Mouse (Mus musculus) neural tube, embryonic 14.5 days (tissue): Measurements from ENCODE around the gene Dcaf11. TPM values are rescaled to one million over a fixed set of nuclear protein-coding genes. Genes with fewer than 3 reads are reported as not detected.

Experiments used
- ATAC-seq: fragments of 200-750 bp; cut with Nextera tagmentation; 2 replicates; pipeline ENCODE4 v1.8.0; 2017; ENCODE audit warnings: low read depth, mild to moderate bottlenecking, moderate TSS enrichment, moderate library complexity
- H3K27ac ChIP-seq: fragments of 300-500 bp; sonication (generic); 2 replicates; pipeline ENCODE4 v1.5.1; 2014; ENCODE audit warnings: low read depth, mild to moderate bottlenecking, control low read depth, low read length, moderate library complexity, mixed read lengths
- H3K27me3 ChIP-seq: fragments of 300-500 bp; sonication (generic); 2 replicates; pipeline ENCODE4 v1.6.1; 2014; ENCODE audit warnings: low read length; ENCODE audit not compliant: control insufficient read depth, insufficient read depth
- H3K36me3 ChIP-seq: fragments of 300-500 bp; sonication (generic); 2 replicates; pipeline ENCODE4 v1.6.1; 2014; ENCODE audit warnings: low read length, mixed read lengths; ENCODE audit not compliant: control insufficient read depth, insufficient read depth
- H3K4me1 ChIP-seq: fragments of 300-500 bp; sonication (generic); 2 replicates; pipeline ENCODE4 v1.6.1; 2014; ENCODE audit warnings: low read length; ENCODE audit not compliant: control insufficient read depth, insufficient read depth
- H3K4me2 ChIP-seq: fragments of 300-500 bp; sonication (generic); 2 replicates; pipeline ENCODE4 v1.6.1; 2014; ENCODE audit warnings: mild to moderate bottlenecking, low read depth, low read length, control low read depth
- H3K4me3 ChIP-seq: fragments of 300-500 bp; sonication (generic); 2 replicates; pipeline ENCODE4 v1.5.1; 2014; ENCODE audit warnings: low read depth, low read length, control low read depth, mixed read lengths
- H3K9ac ChIP-seq: fragments of 300-500 bp; sonication (generic); replicated peaks from 2 replicates; pipeline ENCODE4 v1.6.1; 2014; ENCODE audit warnings: low read depth, mild to moderate bottlenecking, control low read depth, low read length, mixed read lengths
- H3K9me3 ChIP-seq: fragments of 300-500 bp; sonication (generic); 2 replicates; pipeline ENCODE4 v1.6.1; 2016; ENCODE audit warnings: low read length; ENCODE audit not compliant: control insufficient read depth
- WGBS: fragments of 180-500 bp; shearing (Covaris S2); extraction: QIAGEN DNeasy Blood & Tissue Kit; methylation state at CpG from one replicate; pipeline ENCODE4 v1.1.7; 2014; 5-methylcytosine and 5-hydroxymethylcytosine counted together
- polyA plus RNA-seq: library from polyadenylated mRNA; unstranded; fragments of >200 nt; fragmentation: Nextera tagmentation; extraction: Ambion mirVana; gene quantifications from 2 replicates; pipeline ENCODE4 v1.2.1, GENCODE M21; 2014

Dcaf11 gene
- polyA plus RNA-seq, 1 experiment from 2014 or later: 114 TPM

GRCm38 (mm10) chr14:55524785-55525184 is 35.0 kb upstream of the Dcaf11 start, which contains the start of gene Nrl:
TSS of gene Nrl (minus strand) at chr14:55524981.
- Histone ChIP-seq H3K36me3 (no peaks in the 10 kb centered on the region), H3K4me2 (no peak within 1 kb of the TSS), H3K9me3 (no peaks in the 10 kb centered on the region), H3K9ac (no peak within 1 kb of the TSS), H3K4me1 (no peaks in the 10 kb centered on the region), H3K4me3 (no peak within 1 kb of the TSS), H3K27ac (no peak within 1 kb of the TSS), H3K27me3 (no peaks in the 10 kb centered on the region)
- no peak for ATAC-seq
- WGBS: 45% methylated on average over 8 of the region's 8 CpGs

- no peaks in the 10 kb centered on the region for H3K4me1 ChIP-seq
- ATAC-seq: no peak
- no peaks in the 10 kb centered on the region for H3K27me3 ChIP-seq
- WGBS: 84% methylated on average over 2 of the region's 2 CpGs
- H3K36me3 ChIP-seq: no peaks in the 10 kb centered on the region
- H3K27ac ChIP-seq: no peak overlapping the region
- H3K4me3 ChIP-seq: no peak overlapping the region
- no peak overlapping the region for H3K9ac ChIP-seq
- no peak overlapping the region for H3K4me2 ChIP-seq
- no peaks in the 10 kb centered on the region for H3K9me3 ChIP-seq
These were observed 33.1 kb upstream of the Dcaf11 start for GRCm38 (mm10) chr14:55526674-55527073.

GRCm38 (mm10) chr14:55527940-55528339 is 31.9 kb upstream of the Dcaf11 start:
- ATAC-seq: no peak

GRCm38 (mm10) chr14:55536116-55536745 is 23.6 kb upstream of the Dcaf11 start:
- no peak for ATAC-seq
- 44% methylated on average over 6 of the region's 6 CpGs for WGBS
- H3K27me3 ChIP-seq: no peaks in the 10 kb centered on the region
- no peak overlapping the region for H3K9ac ChIP-seq
- H3K36me3 ChIP-seq: no peaks in the 10 kb centered on the region
- H3K4me1 ChIP-seq: peaks cover 13% of the 10 kb centered on the region
- H3K4me3 ChIP-seq: no peak overlapping the region
- no peak overlapping the region for H3K27ac ChIP-seq
- H3K4me2 ChIP-seq: no peak overlapping the region
- H3K9me3 ChIP-seq: no peaks in the 10 kb centered on the region

More at GRCm38 (mm10) chr14:55527940-55528339, 31.9 kb upstream of the Dcaf11 start:
- Histone ChIP-seq H3K27me3 (no peaks in the 10 kb centered on the region), H3K36me3 (no peaks in the 10 kb centered on the region), H3K4me1 (no peaks in the 10 kb centered on the region), H3K9ac (no peak overlapping the region), H3K27ac (no peak overlapping the region), H3K4me2 (no peak overlapping the region), H3K9me3 (no peaks in the 10 kb centered on the region), H3K4me3 (no peak overlapping the region)
- 18% methylated on average over 3 of the region's 3 CpGs for WGBS

GRCm38 (mm10) chr14:55540067-55540786 is 19.6 kb upstream of the Dcaf11 start, which contains the start of gene Pck2:
TSS of gene Pck2 (plus strand) at chr14:55540266.
- Histone ChIP-seq H3K27me3 (no peaks in the 10 kb centered on the region), H3K9me3 (no peaks in the 10 kb centered on the region), H3K4me1 (peaks cover 20% of the 10 kb centered on the region), H3K4me3 (peak within 1 kb of the TSS; percentile 47), H3K36me3 (no peaks in the 10 kb centered on the region), H3K27ac (peak within 1 kb of the TSS; percentile 88), H3K4me2 (peak within 1 kb of the TSS; percentile 77), H3K9ac (peak within 1 kb of the TSS; percentile 60)
- ATAC-seq: peak; percentile 87
- WGBS: under 1% methylated on average over 32 of the region's 32 CpGs

GRCm38 (mm10) chr14:55540787-55541321 is 19.0 kb upstream of the Dcaf11 start:
- Histone ChIP-seq H3K27me3 (no peaks in the 10 kb centered on the region), H3K9ac (peak overlapping the region; percentile 60), H3K9me3 (no peaks in the 10 kb centered on the region), H3K36me3 (no peaks in the 10 kb centered on the region), H3K4me2 (peak overlapping the region; percentile 77), H3K27ac (peak overlapping the region; percentile 88), H3K4me3 (peak overlapping the region; percentile 47), H3K4me1 (peaks cover 20% of the 10 kb centered on the region)
- 7% methylated on average over 9 of the region's 10 CpGs for WGBS
- ATAC-seq: peak; percentile 61

- H3K36me3 ChIP-seq: no peaks in the 10 kb centered on the region
- no peak overlapping the region for H3K9ac ChIP-seq
- H3K9me3 ChIP-seq: no peaks in the 10 kb centered on the region
- H3K4me2 ChIP-seq: no peak overlapping the region
- no peaks in the 10 kb centered on the region for H3K27me3 ChIP-seq
- peaks cover 20% of the 10 kb centered on the region for H3K4me1 ChIP-seq
- WGBS: 96% methylated on average over 12 of the region's 12 CpGs
- no peak overlapping the region for H3K27ac ChIP-seq
- no peak for ATAC-seq
- no peak overlapping the region for H3K4me3 ChIP-seq
These were observed 17.5 kb upstream of the Dcaf11 start for GRCm38 (mm10) chr14:55542268-55542667.

GRCm38 (mm10) chr14:55544334-55544733 is 15.5 kb upstream of the Dcaf11 start:
- 58% methylated on average over 9 of the region's 9 CpGs for WGBS
- H3K4me2 ChIP-seq: no peak overlapping the region
- H3K4me1 ChIP-seq: peaks cover 20% of the 10 kb centered on the region
- H3K9me3 ChIP-seq: no peaks in the 10 kb centered on the region
- no peak overlapping the region for H3K4me3 ChIP-seq
- H3K27ac ChIP-seq: no peak overlapping the region
- 0 out of 2 replicates have a peak, but pooled peaks cover 3% of the 10 kb centered on the region for H3K36me3 ChIP-seq
- ATAC-seq: no peak
- no peak overlapping the region for H3K9ac ChIP-seq
- H3K27me3 ChIP-seq: no peaks in the 10 kb centered on the region

GRCm38 (mm10) chr14:55550191-55550590 is 9.6 kb upstream of the Dcaf11 start:
- H3K4me3 ChIP-seq: no peak overlapping the region
- no peaks in the 10 kb centered on the region for H3K27me3 ChIP-seq
- H3K4me1 ChIP-seq: no peaks in the 10 kb centered on the region
- H3K9ac ChIP-seq: no peak overlapping the region
- H3K27ac ChIP-seq: no peak overlapping the region
- H3K36me3 ChIP-seq: 0 out of 2 replicates have a peak, but pooled peaks cover 3% of the 10 kb centered on the region
- WGBS: 85% methylated on average over 6 of the region's 6 CpGs
- H3K4me2 ChIP-seq: no peak overlapping the region
- ATAC-seq: no peak
- no peaks in the 10 kb centered on the region for H3K9me3 ChIP-seq
